Mouse (Mus musculus) natural killer cell, adult 2 months (primary cell): Measurements from ENCODE around the gene Xrcc1.
"Not testable (repeated sequence)": the region's sequence is repeated elsewhere in the genome, so short reads cannot be mapped to it uniquely, and the experiment has no call there.

Source experiments
- DNase-seq, 2 experiments: peaks; one replicate each; pipeline ENCODE4 v3.0.0; 2022; ENCODE audit warnings: low spot score in 2 of 2

The Xrcc1 gene

DNA sequence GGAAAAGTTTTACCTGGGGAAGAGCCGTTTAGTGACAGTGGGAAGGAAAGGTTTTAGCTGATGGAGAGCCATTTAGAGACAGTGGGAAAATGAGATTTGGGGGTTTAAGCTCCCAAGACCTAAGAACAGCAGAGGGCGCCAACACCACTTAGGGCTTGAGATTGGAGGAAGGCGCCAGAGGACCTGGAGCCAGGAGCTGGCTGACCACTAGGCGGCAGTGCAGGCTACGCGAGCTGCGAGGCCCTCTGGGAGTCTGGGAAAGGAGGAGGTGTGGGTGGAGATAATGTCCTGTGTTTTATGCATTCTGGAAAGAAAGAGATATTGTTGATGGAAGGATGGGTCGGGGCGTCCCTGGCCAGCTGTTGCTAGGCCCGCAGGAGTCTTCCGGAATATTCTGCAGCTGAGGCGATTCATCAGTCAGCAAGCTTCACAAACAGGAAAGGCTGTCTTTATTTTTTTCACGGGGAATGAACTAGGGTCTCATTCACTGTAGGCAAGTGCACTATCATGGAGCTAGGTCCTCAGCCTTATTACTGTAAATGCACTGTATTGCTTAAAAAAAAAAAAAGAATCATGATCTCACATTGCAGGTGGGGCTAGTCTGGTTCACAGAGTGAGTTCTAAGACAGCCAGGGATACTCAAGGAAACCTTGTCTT lies 55.0 kb downstream of the Xrcc1 start:
- DNase-seq, result peak; percentile 82 to 91

DNA sequence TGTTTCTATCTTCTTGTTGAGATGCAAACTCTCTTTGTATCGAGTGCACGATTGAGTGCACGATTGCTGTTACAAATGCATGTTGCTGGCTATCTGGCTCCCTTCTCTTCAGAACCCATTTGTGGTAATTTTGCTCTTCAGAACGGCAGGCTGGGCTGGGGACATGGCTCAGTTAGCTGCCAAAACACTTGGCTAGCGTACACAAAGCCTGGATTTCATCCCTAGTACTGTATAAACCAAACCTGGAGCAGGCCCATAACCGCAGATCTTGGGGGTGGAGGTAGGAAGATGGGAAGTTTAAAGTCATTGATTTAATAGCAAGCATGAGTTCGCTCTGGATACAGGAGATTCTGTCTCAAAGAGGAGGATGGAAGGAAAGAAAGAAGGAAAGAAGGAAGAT lies 59.5 kb downstream of the Xrcc1 start:
- DNase-seq, result no peak

- no peak for DNase-seq
Observed at GRCm38 (mm10) chr7:24606046-24606445, 60.0 kb downstream of the Xrcc1 start.

- peak; percentile 70 to 80 for DNase-seq
Observed at GRCm38 (mm10) chr7:24608017-24608416, 61.9 kb downstream of the Xrcc1 start.

GRCm38 (mm10) chr7:24608561-24608960 lies 62.5 kb downstream of the Xrcc1 start:
- DNase-seq, result no peak

- DNase-seq, result peak; percentile 32 to 38
Observed at GRCm38 (mm10) chr7:24610144-24610878, 64.2 kb downstream of the Xrcc1 start, which contains the start of gene Phldb3. Gene Phldb3, plus strand, starts transcription at chr7:24610763.

DNA sequence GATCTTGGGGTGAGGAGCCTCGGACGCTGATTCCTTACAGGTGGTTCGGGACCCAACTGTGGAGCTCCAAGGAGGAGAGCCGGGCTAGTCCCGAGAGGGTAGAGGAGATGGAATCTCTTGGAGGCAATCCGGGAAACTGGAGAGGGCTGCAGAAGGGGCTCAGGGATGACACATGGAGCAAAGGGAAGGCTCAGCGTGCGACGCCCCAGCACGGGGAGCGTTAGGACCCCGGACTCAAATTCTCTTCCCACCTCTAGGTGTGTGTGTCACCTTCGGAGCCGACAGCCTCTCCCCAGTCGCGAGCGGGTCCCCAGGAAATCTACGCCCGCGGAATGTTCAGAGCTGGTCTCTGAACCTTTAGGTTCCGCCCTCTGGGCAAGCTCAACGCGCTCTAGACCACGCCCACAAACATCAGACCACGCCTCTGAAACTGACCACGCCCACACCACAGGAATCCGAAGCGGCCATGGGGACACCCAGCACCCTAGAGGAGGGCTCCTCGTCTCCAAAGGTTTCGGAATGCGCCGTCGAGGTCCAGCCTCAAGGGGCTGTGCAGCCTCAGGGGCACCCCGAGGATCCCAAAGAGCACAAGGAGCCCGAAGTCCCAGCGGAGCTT lies 64.9 kb downstream of the Xrcc1 start:
- peak; percentile 94 to 95 for DNase-seq

- DNase-seq, result no peak
Observed at GRCm38 (mm10) chr7:24611709-24612108, 65.6 kb downstream of the Xrcc1 start.

DNA sequence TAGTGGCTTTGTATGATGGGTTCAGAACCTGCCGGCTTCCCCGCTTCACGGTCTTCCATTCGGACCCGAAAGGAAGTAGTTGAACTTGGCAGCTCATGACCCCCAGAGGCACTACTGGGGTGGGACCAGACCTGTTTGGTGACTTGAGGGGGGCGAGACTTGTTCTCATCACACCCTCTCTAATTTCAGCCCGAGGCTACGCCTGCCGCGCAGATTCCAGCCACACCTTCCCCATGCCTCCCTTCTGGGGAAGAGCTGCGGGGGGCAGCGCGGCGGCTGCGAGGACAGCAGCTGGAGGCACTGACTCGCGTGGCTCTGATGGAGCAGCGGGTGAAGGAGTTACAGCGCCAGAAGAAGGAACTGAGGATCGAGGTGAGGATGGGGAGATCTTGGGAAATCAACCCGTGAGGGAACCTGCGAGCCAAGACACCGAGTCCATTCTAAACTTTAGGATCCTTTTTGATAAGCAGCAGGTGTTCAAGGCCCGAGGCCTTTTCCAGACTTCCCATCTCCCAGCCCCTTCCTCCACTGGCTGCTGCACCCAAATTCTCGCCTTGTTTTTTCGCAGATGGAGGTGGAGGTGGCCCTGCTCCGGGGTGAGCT lies 66.3 kb downstream of the Xrcc1 start:
- no peak for DNase-seq

GRCm38 (mm10) chr7:24614816-24615215 lies 68.7 kb downstream of the Xrcc1 start:
- DNase-seq, result no peak

GRCm38 (mm10) chr7:24617763-24618162 lies 71.7 kb downstream of the Xrcc1 start:
- DNase-seq, result no peak

DNA sequence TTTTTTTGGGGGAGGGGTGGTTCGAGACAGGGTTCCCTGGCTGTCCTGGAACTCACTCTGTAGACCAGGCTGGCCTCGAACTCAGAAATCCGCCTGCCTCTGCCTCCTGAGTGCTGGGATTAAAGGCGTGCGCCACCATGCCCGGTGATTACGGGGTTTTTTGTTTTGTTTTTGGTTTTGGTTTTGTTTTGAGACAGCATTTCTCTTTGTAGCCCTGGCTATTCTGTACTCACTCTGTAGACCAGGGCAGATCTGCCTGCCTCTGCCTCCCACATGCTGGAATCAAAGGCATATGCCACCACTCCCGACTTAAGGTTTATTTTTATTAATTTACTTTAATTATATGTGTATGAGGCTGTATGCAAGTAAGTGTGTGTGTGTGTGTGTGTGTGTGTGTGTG lies 72.3 kb downstream of the Xrcc1 start:
- not testable (repeated sequence) for DNase-seq

GRCm38 (mm10) chr7:24619671-24620397 lies 73.7 kb downstream of the Xrcc1 start:
- DNase-seq, result no peak

DNA sequence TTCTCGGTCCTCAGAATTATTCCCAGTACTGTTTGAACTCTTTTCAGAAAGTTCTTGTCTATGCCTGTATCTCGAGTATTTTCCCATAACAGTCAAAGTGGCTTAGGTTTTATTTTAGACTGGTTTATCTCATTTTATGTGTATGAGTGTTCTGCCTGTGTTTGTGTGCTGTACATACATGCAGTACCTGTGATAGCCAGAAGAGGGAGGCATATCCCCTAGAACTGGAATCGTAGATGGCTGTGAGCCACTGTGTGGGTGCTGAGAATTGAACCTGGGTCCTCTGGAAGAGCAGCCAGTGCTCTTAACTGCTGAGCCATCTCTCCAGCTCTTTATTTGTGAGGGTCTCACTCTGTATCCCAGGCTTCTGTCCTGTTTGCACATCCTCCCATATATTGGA lies 75.1 kb downstream of the Xrcc1 start:
- DNase-seq, result no peak

DNA sequence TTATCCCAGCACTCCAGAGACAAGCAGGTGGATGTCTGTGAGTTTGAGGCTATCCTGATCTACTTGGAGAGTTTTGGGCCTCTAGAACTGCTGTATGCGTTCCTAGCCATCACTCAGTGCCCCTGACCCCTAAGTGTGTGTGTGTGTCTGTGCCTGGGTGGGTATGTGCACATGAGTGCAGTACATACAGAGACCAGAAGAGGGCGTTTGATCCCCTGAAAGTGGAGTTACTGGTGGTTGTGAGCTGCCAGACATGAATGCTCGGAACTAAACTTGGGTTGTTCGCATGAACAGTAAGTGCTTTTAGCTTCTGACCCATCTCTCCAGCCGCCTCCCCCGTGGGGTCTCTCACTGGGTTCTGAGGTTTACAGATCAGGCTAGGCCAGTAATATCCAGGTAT lies 76.9 kb downstream of the Xrcc1 start:
- no peak for DNase-seq
